Mouse (Mus musculus) CH12.LX (cell line): ENCODE measurements around the gene Teddm1b. TPM values are rescaled to one million over a fixed set of nuclear protein-coding genes. Genes with fewer than 3 reads are reported as not detected.

Experiments used
- DNase-seq: peaks from one replicate; pipeline ENCODE4 v3.0.0-alpha.2; 2013; ENCODE audit errors: extremely low read depth
- H3K27ac ChIP-seq: 2 replicates; pipeline ENCODE4 v1.5.1; 2012; ENCODE audit warnings: low read depth, mild to moderate bottlenecking, control low read depth, moderate library complexity; ENCODE audit not compliant: insufficient read depth
- H3K27me3 ChIP-seq: replicated peaks from 2 replicates; pipeline ENCODE3; 2012; ENCODE audit warnings: inconsistent platforms
- H3K36me3 ChIP-seq, 2 experiments: replicated peaks in 1 of 2; 2 replicates each; pipeline versions ENCODE3 to v1.6.1; 2012; ENCODE audit warnings: inconsistent platforms in 1 of 2, low read length in 1 of 2, mild to moderate bottlenecking in 1 of 2, mixed read lengths in 1 of 2, moderate library complexity in 1 of 2; ENCODE audit not compliant: control insufficient read depth in 1 of 2, insufficient read depth in 1 of 2
- H3K4me1 ChIP-seq, 2 experiments: 2 replicates each; pipeline ENCODE4 v1.6.1; 2012; ENCODE audit warnings: inconsistent platforms in 1 of 2, moderate library complexity in 1 of 2; ENCODE audit not compliant: insufficient read depth in 2 of 2, control insufficient read depth in 1 of 2
- H3K4me2 ChIP-seq: 2 replicates; pipeline ENCODE4 v1.6.1; 2012; ENCODE audit warnings: low read depth, mild to moderate bottlenecking, control low read depth; ENCODE audit not compliant: poor library complexity, insufficient read depth, severe bottlenecking
- H3K4me3 ChIP-seq, 3 experiments: fragments of 150-350 bp in 1 of 3; sonication (generic) in 1 of 3; replicated peaks in 1 of 3; 2 replicates each; pipeline versions ENCODE3 to v1.5.1; 2011 to 2012; ENCODE audit warnings: low read depth in 2 of 3, low read length in 2 of 3, mild to moderate bottlenecking in 2 of 3, moderate library complexity in 2 of 3, control low read depth in 1 of 3, improper control_type of control experiment in 1 of 3, inconsistent platforms in 1 of 3, mixed read lengths in 1 of 3; ENCODE audit not compliant: poor library complexity in 1 of 3
- H3K79me2 ChIP-seq: replicated peaks from 2 replicates; pipeline ENCODE4 v1.6.1; 2012; ENCODE audit warnings: mild to moderate bottlenecking, moderate library complexity; ENCODE audit not compliant: control insufficient read depth, poor library complexity, insufficient read depth, severe bottlenecking; ENCODE audit errors: extremely low read depth
- H3K9ac ChIP-seq: 2 replicates; pipeline ENCODE4 v1.6.1; 2012; ENCODE audit warnings: low read depth, mild to moderate bottlenecking, control low read depth, moderate library complexity; ENCODE audit not compliant: insufficient read depth
- H3K9me3 ChIP-seq: replicated peaks from 2 replicates; pipeline ENCODE3; 2012; ENCODE audit warnings: low read length, inconsistent platforms, mixed read lengths
- CHD1 ChIP-seq: IDR thresholded peaks from 2 replicates; pipeline ENCODE4 v1.6.1; 2012; ENCODE audit warnings: low read depth, low read length, improper control_type of control experiment, inconsistent platforms
- ELF1 ChIP-seq: IDR thresholded peaks from 2 replicates; pipeline ENCODE4 v1.6.1; 2014; ENCODE audit warnings: low read depth, mild to moderate bottlenecking, inconsistent platforms, low read length, improper control_type of control experiment
- ETS1 ChIP-seq: conservative IDR thresholded peaks from 2 replicates; pipeline ENCODE4 v1.6.1; 2012; ENCODE audit warnings: low read depth, mild to moderate bottlenecking, inconsistent platforms, low read length, improper control_type of control experiment, moderate library complexity
- HCFC1 ChIP-seq: IDR thresholded peaks from 2 replicates; pipeline ENCODE4 v1.6.1; 2012; ENCODE audit warnings: low read depth, mild to moderate bottlenecking, inconsistent platforms, low read length, improper control_type of control experiment
- IRF4 ChIP-seq: IDR thresholded peaks from 2 replicates; pipeline ENCODE4 v1.6.1; 2014; ENCODE audit warnings: low read depth, mild to moderate bottlenecking, inconsistent platforms, low read length, improper control_type of control experiment
- JUN ChIP-seq: IDR thresholded peaks from 2 replicates; pipeline ENCODE4 v1.6.1; 2011; ENCODE audit warnings: low read depth, mild to moderate bottlenecking, low read length, improper control_type of control experiment, moderate library complexity; ENCODE audit not compliant: insufficient read depth
- JUND ChIP-seq: conservative IDR thresholded peaks from 2 replicates; pipeline ENCODE4 v1.6.1; 2011; ENCODE audit warnings: low read depth, low read length, improper control_type of control experiment
- MAX ChIP-seq: IDR thresholded peaks from 2 replicates; pipeline ENCODE4 v1.6.1; 2011; ENCODE audit warnings: low read length, improper control_type of control experiment
- MAZ ChIP-seq: IDR thresholded peaks from 2 replicates; pipeline ENCODE4 v1.6.1; 2012; ENCODE audit warnings: low read depth, mild to moderate bottlenecking, inconsistent platforms, low read length, improper control_type of control experiment, moderate library complexity
- MYC ChIP-seq: IDR thresholded peaks from 2 replicates; pipeline ENCODE4 v1.6.1; 2011; ENCODE audit warnings: low read depth, mild to moderate bottlenecking, improper control_type of control experiment, low read length
- NELFE ChIP-seq: IDR thresholded peaks from 2 replicates; pipeline ENCODE4 v1.6.1; 2011; ENCODE audit warnings: low read depth, low read length, improper control_type of control experiment
- NRF1 ChIP-seq: IDR thresholded peaks from 2 replicates; pipeline ENCODE4 v1.6.1; 2014; ENCODE audit warnings: low read depth, mild to moderate bottlenecking, inconsistent platforms, low read length, improper control_type of control experiment, moderate library complexity
- POLR2A ChIP-seq: IDR thresholded peaks from 2 replicates; pipeline ENCODE4 v1.6.1; 2011; ENCODE audit warnings: low read depth, mild to moderate bottlenecking, improper control_type of control experiment, low read length
- POLR2AphosphoS2 ChIP-seq: IDR thresholded peaks from 2 replicates; pipeline ENCODE4 v1.6.1; 2011; ENCODE audit warnings: low read depth, low read length, improper control_type of control experiment
- RCOR1 ChIP-seq: conservative IDR thresholded peaks from 2 replicates; pipeline ENCODE4 v1.6.1; 2012; ENCODE audit warnings: low read depth, mild to moderate bottlenecking, inconsistent platforms, low read length, improper control_type of control experiment
- TBP ChIP-seq: conservative IDR thresholded peaks from 2 replicates; pipeline ENCODE4 v1.6.1; 2011; ENCODE audit warnings: low read depth, low read length, improper control_type of control experiment
- UBTF ChIP-seq: IDR thresholded peaks from 2 replicates; pipeline ENCODE4 v1.6.1; 2012; ENCODE audit warnings: low read depth, mild to moderate bottlenecking, inconsistent platforms, low read length, improper control_type of control experiment, moderate library complexity
- USF2 ChIP-seq: conservative IDR thresholded peaks from 2 replicates; pipeline ENCODE4 v1.6.1; 2011; ENCODE audit warnings: low read depth, low read length, improper control_type of control experiment
- ZC3H11A ChIP-seq: IDR thresholded peaks from 2 replicates; pipeline ENCODE4 v1.6.1; 2012; ENCODE audit warnings: low read depth, mild to moderate bottlenecking, inconsistent platforms, low read length, improper control_type of control experiment
- dilution Hi-C: fragments of 300-500 bp; cut with MboI; formaldehyde crosslinking; loops from 2 replicates; pipeline ENCODE4 v1.14.3; 2020; ENCODE audit warnings: low sequenced_read_pairs; ENCODE audit not compliant: extremely low pct_unique_long_range_greater_than_20kb, extremely low pct_ligation_motif_present
- in situ Hi-C: fragments of 300-500 bp; cut with MboI; formaldehyde crosslinking; loops from 3 replicates; pipeline ENCODE4 v1.14.3; 2019; ENCODE audit warnings: low sequenced_read_pairs, low pct_ligation_motif_present, low pct_unique_long_range_greater_than_20kb, mixed read lengths
- polyA plus RNA-seq: library from polyadenylated mRNA; unstranded; fragments of >175 nt; gene quantifications from 2 replicates; pipeline ENCODE4 v1.2.1, GENCODE M21; 2012; ENCODE audit warnings: low read depth; ENCODE audit not compliant: insufficient read length
- total RNA-seq, 2 experiments: library from RNA; depleted of rRNA; stranded (reverse); fragments of 300-350 nt in 1 of 2; fragments of >200 nt in 1 of 2; gene quantifications; 2 replicates each; pipeline ENCODE4 v1.2.3; 2012 to 2014

The Teddm1b gene
- total RNA-seq (2012; rRNA removed) (0.04 TPM in 1 of 2 replicates, not detected in the other), total RNA-seq (2014; rRNA removed) (not detected in 2 replicates), polyA plus RNA-seq (0.10 TPM in 1 of 2 replicates, not detected in the other)

DNA sequence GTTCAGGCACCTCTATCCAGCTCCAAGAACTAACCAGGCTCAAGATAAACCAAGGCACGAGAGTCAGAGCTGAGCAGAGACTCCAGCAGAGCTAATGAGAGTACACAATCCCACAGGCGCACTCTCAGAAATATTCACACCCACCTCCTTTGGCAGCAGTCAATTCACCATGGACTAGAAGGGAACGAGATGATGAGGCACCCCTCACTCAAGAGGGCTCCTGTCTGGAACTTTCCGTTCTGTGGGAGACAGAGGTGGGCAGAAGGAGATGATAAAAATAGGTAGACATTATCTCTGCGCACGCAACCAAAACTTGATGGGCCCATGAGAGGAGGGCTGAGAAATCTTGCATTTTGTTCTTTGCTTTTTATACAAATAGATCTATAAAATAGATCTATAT is at the start of gene Teddm1b:
Gene Teddm1b, plus strand, starts transcription at position 301 of the 400 bp plus-strand sequence.
- H3K36me3 ChIP-seq: no peaks in the 10 kb centered on the region
- TF ChIP-seq ZC3H11A: no peak
- no peak for TF ChIP-seq MAZ
- no peak for TF ChIP-seq UBTF
- no peaks in the 10 kb centered on the region for H3K4me1 ChIP-seq
- no peak within 1 kb of the TSS for H3K27ac ChIP-seq
- H3K79me2 ChIP-seq: no peaks in the 10 kb centered on the region
- DNase-seq: no peak
- H3K9me3 ChIP-seq: no peaks in the 10 kb centered on the region
- in situ Hi-C loops (no loop called here), dilution Hi-C loops (no loop called here)
- H3K4me2 ChIP-seq: no peak within 1 kb of the TSS
- H3K4me3 ChIP-seq: no peak within 1 kb of the TSS
- H3K9ac ChIP-seq: no peak within 1 kb of the TSS
- no peaks in the 10 kb centered on the region for H3K27me3 ChIP-seq

DNA sequence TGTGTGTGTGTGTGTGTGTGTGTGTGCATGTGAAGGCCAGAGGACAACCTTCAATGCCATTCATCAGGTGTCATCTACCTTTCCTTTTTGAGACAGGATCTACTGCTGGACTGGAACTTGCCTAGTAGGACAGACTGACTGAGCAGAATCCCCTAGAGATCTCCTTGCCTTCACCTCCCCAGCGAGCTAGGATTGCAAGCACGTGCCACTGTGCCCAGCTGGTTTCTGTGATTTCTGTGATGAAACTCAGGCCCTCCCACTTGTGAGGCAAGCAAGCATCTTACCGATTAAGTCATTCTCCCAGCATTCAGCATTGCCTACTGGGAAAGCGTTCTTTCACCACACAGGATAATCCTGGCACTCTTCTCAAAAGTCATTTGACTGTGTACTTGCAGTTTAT is 43.4 kb upstream of the Teddm1b start:
- dilution Hi-C loops: no loop called here
- TF ChIP-seq CHD1: no peak
- no peak for TF ChIP-seq RCOR1
- no peak for TF ChIP-seq IRF4
- no peak for TF ChIP-seq TBP
- TF ChIP-seq ELF1: no peak
- no peak for TF ChIP-seq POLR2A
- no peak for TF ChIP-seq ZC3H11A
- TF ChIP-seq MYC: no peak
- TF ChIP-seq POLR2AphosphoS2: no peak
- no peak for TF ChIP-seq NRF1
- TF ChIP-seq JUN: no peak
- no peak for TF ChIP-seq MAX
- TF ChIP-seq USF2: no peak
- no peak for TF ChIP-seq HCFC1
- no peak for TF ChIP-seq NELFE
- no peak for TF ChIP-seq ETS1
- TF ChIP-seq JUND: no peak
- Histone ChIP-seq H3K4me2 (no peak overlapping the region), H3K9ac (no peak overlapping the region), H3K79me2 (no peaks in the 10 kb centered on the region), H3K27ac (no peak overlapping the region), H3K27me3 (no peaks in the 10 kb centered on the region), H3K4me1 (0 out of 4 replicates have a peak, but pooled peaks cover 5% of the 10 kb centered on the region in 2 experiments), H3K36me3 (no peaks in the 10 kb centered on the region), H3K9me3 (no peaks in the 10 kb centered on the region), H3K4me3 (no peak overlapping the region)
- in situ Hi-C loops: no loop called here
- DNase-seq: no peak
